Mouse (Mus musculus) T-cell, adult 2 months (primary cell): ENCODE measurements at regions not wholly inside any gene's neighbourhood (a gene's known extent, or its start where the extent isn't known, plus 50 kb on each side); places are given as distances from the start of the nearest gene placed in this dataset.

Experiments used
- DNase-seq: peaks from one replicate; pipeline ENCODE4 v3.0.0; 2022; ENCODE audit warnings: low spot score

GRCm38 (mm10) chr14:120146908-120147770 is 104.9 kb upstream of the Oxgr1 start:
- no peak for DNase-seq

- no peak for DNase-seq
Measured at GRCm38 (mm10) chr14:120148803-120149202, 106.6 kb upstream of the Oxgr1 start.

- no peak for DNase-seq
Measured at GRCm38 (mm10) chr14:120149341-120149741, 107.1 kb upstream of the Oxgr1 start.

- DNase-seq = no peak
Measured at GRCm38 (mm10) chr14:120150589-120150988, 108.4 kb upstream of the Oxgr1 start.

- DNase-seq = no peak
Measured at GRCm38 (mm10) chr14:120154413-120154812, 112.2 kb upstream of the Oxgr1 start.

- no peak for DNase-seq
Measured at GRCm38 (mm10) chr14:120164184-120164583, 111.3 kb upstream of the Mbnl2 start.

- DNase-seq = no peak
Measured at GRCm38 (mm10) chr14:120165496-120166045, 109.9 kb upstream of the Mbnl2 start.

- no peak for DNase-seq
Measured at GRCm38 (mm10) chr14:120170733-120171132, 104.7 kb upstream of the Mbnl2 start.

GRCm38 (mm10) chr14:120172058-120172457 is 103.4 kb upstream of the Mbnl2 start:
- no peak for DNase-seq

GRCm38 (mm10) chr14:120172844-120173243 is 102.6 kb upstream of the Mbnl2 start:
- no peak for DNase-seq

GRCm38 (mm10) chr14:120174615-120175014 is 100.9 kb upstream of the Mbnl2 start:
- DNase-seq = no peak

GRCm38 (mm10) chr14:120195218-120195617 is 80.3 kb upstream of the Mbnl2 start:
- no peak for DNase-seq

GRCm38 (mm10) chr14:120211741-120212140 is 63.7 kb upstream of the Mbnl2 start:
- DNase-seq = no peak

- no peak for DNase-seq
Measured at GRCm38 (mm10) chr14:120212626-120213025, 62.8 kb upstream of the Mbnl2 start.

GRCm38 (mm10) chr14:120219224-120219623 is 56.2 kb upstream of the Mbnl2 start:
- no peak for DNase-seq

GRCm38 (mm10) chr14:120223528-120224201 is 51.8 kb upstream of the Mbnl2 start:
- DNase-seq = no peak

- no peak for DNase-seq
Measured at GRCm38 (mm10) chr14:120224202-120224846, 51.1 kb upstream of the Mbnl2 start.

GRCm38 (mm10) chr14:120225657-120226056 is 49.8 kb upstream of the Mbnl2 start:
- DNase-seq = no peak
